Mouse (Mus musculus) embryo, embryonic 11 days (tissue): ENCODE measurements around the gene Ajm1.
A peak's percentile ranks its signal among the peaks of the same experiment; 100 is the strongest.
"Not testable (repeated sequence)": the region's sequence is repeated elsewhere in the genome, so short reads cannot be mapped to it uniquely, and the experiment has no call there.

Experiments
- DNase-seq: peaks from one replicate; pipeline ENCODE4 v3.0.0-alpha.2; 2015

Gene Ajm1

GRCm38 (mm10) chr2:25561946-25562345 is 19.6 kb downstream of the Ajm1 start:
- DNase-seq = no peak

- DNase-seq = no peak
Measured at GRCm38 (mm10) chr2:25560551-25560950, 21.0 kb downstream of the Ajm1 start.

GRCm38 (mm10) chr2:25558774-25559173 is 22.8 kb downstream of the Ajm1 start:
- DNase-seq = no peak

GRCm38 (mm10) chr2:25557964-25558360 is 23.6 kb downstream of the Ajm1 start:
- DNase-seq = no peak

- peak; percentile 97 for DNase-seq
Measured at GRCm38 (mm10) chr2:25557221-25557963, 24.2 kb downstream of the Ajm1 start, which contains the start of gene Edf1. TSS of gene Edf1 (plus strand) at chr2:25557847.

GRCm38 (mm10) chr2:25556296-25556695 is 25.3 kb downstream of the Ajm1 start:
- DNase-seq = no peak

GRCm38 (mm10) chr2:25555479-25555878 is 26.1 kb downstream of the Ajm1 start:
- not testable (repeated sequence) for DNase-seq

- DNase-seq = not testable (repeated sequence)
Measured at GRCm38 (mm10) chr2:25553171-25553786, 28.3 kb downstream of the Ajm1 start.

- DNase-seq = peak; percentile 47
Measured at GRCm38 (mm10) chr2:25551186-25551585, 30.4 kb downstream of the Ajm1 start.

GRCm38 (mm10) chr2:25549021-25549991 is 32.3 kb downstream of the Ajm1 start:
- DNase-seq = no peak

- DNase-seq = peak; percentile 99
Measured at GRCm38 (mm10) chr2:25546811-25547491, 34.6 kb downstream of the Ajm1 start, which contains the start of gene Traf2. TSS of gene Traf2 (minus strand) at chr2:25546940.

- no peak for DNase-seq
Measured at GRCm38 (mm10) chr2:25545996-25546810, 35.4 kb downstream of the Ajm1 start.

GRCm38 (mm10) chr2:25541644-25542367 is 39.8 kb downstream of the Ajm1 start:
- DNase-seq = no peak

GRCm38 (mm10) chr2:25540541-25540948 is 41.0 kb downstream of the Ajm1 start:
- DNase-seq = no peak

GRCm38 (mm10) chr2:25536531-25536930 is 45.0 kb downstream of the Ajm1 start:
- no peak for DNase-seq

GRCm38 (mm10) chr2:25534866-25535182 is 46.7 kb downstream of the Ajm1 start:
- DNase-seq = no peak

- no peak for DNase-seq
Measured at GRCm38 (mm10) chr2:25534178-25534865, 47.2 kb downstream of the Ajm1 start.

- no peak for DNase-seq
Measured at GRCm38 (mm10) chr2:25533707-25534106, 47.9 kb downstream of the Ajm1 start.

- no peak for DNase-seq
Measured at GRCm38 (mm10) chr2:25526510-25527302, 54.9 kb downstream of the Ajm1 start.
